Mouse (Mus musculus): ENCODE data around the gene Hrh2. TPM values are rescaled to one million over a fixed set of nuclear protein-coding genes. Genes with fewer than 3 reads are reported as not detected.

The Hrh2 gene
- polyA plus RNA-seq, 1 experiment from 2014 or later: not detected

DNA sequence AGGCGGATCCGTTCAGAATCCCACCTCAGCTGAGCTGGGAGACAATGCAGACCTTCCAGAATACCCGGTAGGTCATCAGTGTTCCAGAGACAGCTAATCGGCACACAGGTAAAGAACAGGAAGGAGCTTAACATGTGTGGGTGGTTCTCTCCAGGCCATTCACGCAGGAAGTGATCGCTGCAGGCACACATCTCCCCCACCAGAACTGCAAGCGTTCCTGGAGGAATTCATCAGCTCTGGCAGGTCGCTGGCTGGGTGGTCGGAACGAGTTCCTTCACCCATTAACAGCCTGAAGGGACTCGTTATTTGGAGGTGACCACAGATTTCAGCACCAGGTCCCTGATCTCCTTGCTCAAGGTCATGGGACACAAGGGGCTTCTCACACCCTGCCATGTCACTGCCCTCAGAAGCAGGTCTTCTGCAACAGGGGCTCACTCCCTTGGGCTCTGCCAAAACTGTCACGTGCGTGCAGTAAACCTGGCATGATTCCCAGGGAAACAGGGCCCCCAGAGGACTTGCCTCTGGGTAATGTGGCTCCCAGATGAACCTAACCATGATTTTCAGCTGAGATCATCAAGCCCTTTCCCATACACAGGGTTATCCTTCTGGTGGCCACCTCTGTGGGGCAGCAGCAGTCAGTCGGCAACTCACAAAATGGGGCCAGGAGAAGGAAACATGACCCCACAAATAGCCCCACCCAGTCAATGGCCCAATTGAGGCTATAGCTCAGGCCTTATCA, 46.8 kb downstream of the Hrh2 start:
- H3K4me2 ChIP-seq: no peak overlapping the region
- WGBS: 67% methylated on average over 14 of the region's 14 CpGs
- ATAC-seq (ENCODE audit: low FRiP score) (no peak), DNase-seq (ENCODE audit: low spot score, missing footprints) (peak; percentile 78)
- H3K27me3 ChIP-seq (ENCODE audit: control insufficient read depth, insufficient read depth, low read length): no peaks in the 10 kb centered on the region
- H3K27ac ChIP-seq (ENCODE audit: low read depth, low read length): no peak overlapping the region
- H3K4me3 ChIP-seq (ENCODE audit: low read depth, low read length): no peak overlapping the region
- no peaks in the 10 kb centered on the region for H3K4me1 ChIP-seq (ENCODE audit: control insufficient read depth, insufficient read depth, low read length)
- H3K9me3 ChIP-seq (ENCODE audit: control insufficient read depth, low read length): no peaks in the 10 kb centered on the region
- H3K36me3 ChIP-seq (ENCODE audit: control insufficient read depth, insufficient read depth, low read length): no peaks in the 10 kb centered on the region
- no peak overlapping the region for H3K9ac ChIP-seq (ENCODE audit: low read length)

DNA sequence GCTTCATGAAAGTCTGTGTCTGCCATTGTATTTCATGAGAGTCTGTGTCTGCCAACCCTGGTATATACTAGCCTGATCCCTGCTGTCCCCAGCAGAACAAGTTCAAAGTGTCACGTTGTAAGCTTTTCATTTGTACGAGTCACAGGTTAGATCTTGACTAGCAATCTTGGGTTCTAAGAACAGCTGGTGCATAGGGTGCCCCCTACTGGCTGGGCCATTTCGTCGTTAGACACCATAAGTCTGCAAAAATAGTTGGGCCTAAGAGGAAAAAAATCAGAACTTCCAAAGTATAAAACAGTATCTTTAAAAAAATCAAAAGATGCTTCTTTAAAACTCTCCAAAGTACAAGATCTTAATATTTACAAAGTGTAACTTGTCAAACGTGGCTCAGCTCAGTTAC, 50.5 kb downstream of the Hrh2 start:
- WGBS: 75% methylated on average over 5 of the region's 5 CpGs
- H3K9me3 ChIP-seq (ENCODE audit: control insufficient read depth, low read length): no peaks in the 10 kb centered on the region
- H3K4me2 ChIP-seq: no peak overlapping the region
- no peaks in the 10 kb centered on the region for H3K4me1 ChIP-seq (ENCODE audit: control insufficient read depth, insufficient read depth, low read length)
- H3K36me3 ChIP-seq (ENCODE audit: control insufficient read depth, insufficient read depth, low read length): no peaks in the 10 kb centered on the region
- H3K4me3 ChIP-seq (ENCODE audit: low read depth, low read length): no peak overlapping the region
- H3K27me3 ChIP-seq (ENCODE audit: control insufficient read depth, insufficient read depth, low read length): no peaks in the 10 kb centered on the region
- no peak overlapping the region for H3K9ac ChIP-seq (ENCODE audit: low read length)
- H3K27ac ChIP-seq (ENCODE audit: low read depth, low read length): no peak overlapping the region
- ATAC-seq (ENCODE audit: low FRiP score) (no peak), DNase-seq (ENCODE audit: low spot score, missing footprints) (no peak)

DNA sequence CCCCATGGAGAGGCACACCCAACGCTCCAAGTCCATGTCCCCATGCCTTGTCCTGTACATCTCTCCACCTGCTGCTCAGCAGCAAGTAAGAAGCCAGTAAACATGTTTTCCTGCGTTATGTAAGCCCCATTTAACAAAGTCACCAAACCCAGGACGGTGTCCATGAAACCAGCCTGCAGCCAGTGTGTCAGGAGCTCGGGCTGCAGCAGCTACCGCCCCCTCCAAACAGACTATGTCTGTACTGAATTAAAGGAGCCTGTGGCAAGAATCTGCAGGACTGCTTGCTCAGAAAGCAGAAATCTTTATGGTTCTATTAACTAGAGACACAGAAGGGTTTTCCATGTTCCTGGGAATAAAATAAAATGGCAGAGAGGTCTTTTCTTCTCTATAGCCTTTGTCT, 53.3 kb downstream of the Hrh2 start:
- H3K36me3 ChIP-seq (ENCODE audit: control insufficient read depth, insufficient read depth, low read length): no peaks in the 10 kb centered on the region
- no peak overlapping the region for H3K27ac ChIP-seq (ENCODE audit: low read depth, low read length)
- H3K9ac ChIP-seq (ENCODE audit: low read length): no peak overlapping the region
- 74% methylated on average over 5 of the region's 5 CpGs for WGBS
- no peak overlapping the region for H3K4me2 ChIP-seq
- no peaks in the 10 kb centered on the region for H3K9me3 ChIP-seq (ENCODE audit: control insufficient read depth, low read length)
- peaks cover 5% of the 10 kb centered on the region; the same call in 1 of the 2 replicates for H3K4me1 ChIP-seq (ENCODE audit: control insufficient read depth, insufficient read depth, low read length)
- no peak for ATAC-seq (ENCODE audit: low FRiP score)
- DNase-seq (ENCODE audit: low spot score, missing footprints): no peak
- no peak overlapping the region for H3K4me3 ChIP-seq (ENCODE audit: low read depth, low read length)
- H3K27me3 ChIP-seq (ENCODE audit: control insufficient read depth, insufficient read depth, low read length): no peaks in the 10 kb centered on the region

DNA sequence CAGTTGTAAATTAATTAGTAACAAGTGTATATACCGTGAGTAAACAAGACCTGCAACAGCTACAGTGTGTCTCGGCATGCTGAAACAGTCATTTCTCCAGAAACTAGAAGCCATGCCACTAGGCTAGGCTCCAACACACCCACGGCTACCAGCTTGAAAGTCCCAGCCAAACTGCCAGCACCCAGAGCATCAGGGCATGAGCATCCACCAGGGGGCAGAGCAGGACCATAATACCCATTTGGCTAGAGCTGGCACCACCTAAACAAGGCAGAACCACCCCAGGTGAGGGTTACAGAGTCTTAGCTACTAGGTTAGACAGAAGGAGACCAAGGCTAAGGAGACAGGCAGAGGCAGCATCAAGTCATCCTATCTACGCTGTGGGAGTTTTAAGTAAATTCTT, 55.6 kb downstream of the Hrh2 start:
- DNase-seq (ENCODE audit: low spot score, missing footprints) (peak; percentile 97), ATAC-seq (ENCODE audit: low FRiP score) (no peak)
- Histone ChIP-seq H3K4me3 (ENCODE audit: low read depth, low read length) (no peak overlapping the region), H3K4me2 (no peak overlapping the region), H3K9ac (ENCODE audit: low read length) (no peak overlapping the region), H3K27ac (ENCODE audit: low read depth, low read length) (no peak overlapping the region), H3K9me3 (ENCODE audit: control insufficient read depth, low read length) (no peaks in the 10 kb centered on the region), H3K4me1 (ENCODE audit: control insufficient read depth, insufficient read depth, low read length) (peaks cover 5% of the 10 kb centered on the region; the same call in 1 of the 2 replicates), H3K36me3 (ENCODE audit: control insufficient read depth, insufficient read depth, low read length) (no peaks in the 10 kb centered on the region), H3K27me3 (ENCODE audit: control insufficient read depth, insufficient read depth, low read length) (no peaks in the 10 kb centered on the region)
- 35% methylated on average over 4 of the region's 4 CpGs for WGBS

DNA sequence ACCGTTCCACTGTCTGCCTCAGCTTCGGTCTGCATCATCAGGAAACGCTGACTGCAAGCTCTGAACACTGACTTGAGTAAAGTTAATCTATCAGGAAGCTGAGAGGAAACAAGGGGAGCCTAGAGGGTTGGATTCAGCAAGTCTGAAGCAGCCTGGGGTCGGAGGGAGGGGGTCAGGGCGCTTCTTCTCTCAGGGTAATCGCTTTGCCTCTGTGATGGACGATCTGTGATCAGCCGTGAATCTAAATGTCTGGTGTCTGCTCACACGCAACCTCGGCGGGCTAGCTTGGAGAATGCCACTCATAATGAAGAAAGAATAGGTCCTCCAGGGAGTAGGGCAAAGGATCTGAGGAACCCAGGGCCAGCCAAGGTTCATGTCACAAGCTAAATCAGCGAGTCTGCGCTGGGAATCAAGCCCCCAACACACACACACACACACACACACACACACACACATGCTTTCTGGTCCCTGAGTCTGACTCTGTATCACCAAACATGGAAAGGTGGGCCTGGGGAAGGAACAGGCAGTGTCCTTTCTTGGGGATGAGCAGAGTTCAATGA, 56.6 kb downstream of the Hrh2 start:
- Histone ChIP-seq H3K4me1 (ENCODE audit: control insufficient read depth, insufficient read depth, low read length) (peaks cover 5% of the 10 kb centered on the region; the same call in 1 of the 2 replicates), H3K9me3 (ENCODE audit: control insufficient read depth, low read length) (no peaks in the 10 kb centered on the region), H3K27me3 (ENCODE audit: control insufficient read depth, insufficient read depth, low read length) (no peaks in the 10 kb centered on the region), H3K4me3 (ENCODE audit: low read depth, low read length) (no peak overlapping the region), H3K4me2 (no peak overlapping the region), H3K27ac (ENCODE audit: low read depth, low read length) (no peak overlapping the region), H3K36me3 (ENCODE audit: control insufficient read depth, insufficient read depth, low read length) (no peaks in the 10 kb centered on the region), H3K9ac (ENCODE audit: low read length) (no peak overlapping the region)
- 83% methylated on average over 13 of the region's 13 CpGs for WGBS
- peak; percentile 72 for DNase-seq (ENCODE audit: low spot score, missing footprints)
- no peak for ATAC-seq (ENCODE audit: low FRiP score)

DNA sequence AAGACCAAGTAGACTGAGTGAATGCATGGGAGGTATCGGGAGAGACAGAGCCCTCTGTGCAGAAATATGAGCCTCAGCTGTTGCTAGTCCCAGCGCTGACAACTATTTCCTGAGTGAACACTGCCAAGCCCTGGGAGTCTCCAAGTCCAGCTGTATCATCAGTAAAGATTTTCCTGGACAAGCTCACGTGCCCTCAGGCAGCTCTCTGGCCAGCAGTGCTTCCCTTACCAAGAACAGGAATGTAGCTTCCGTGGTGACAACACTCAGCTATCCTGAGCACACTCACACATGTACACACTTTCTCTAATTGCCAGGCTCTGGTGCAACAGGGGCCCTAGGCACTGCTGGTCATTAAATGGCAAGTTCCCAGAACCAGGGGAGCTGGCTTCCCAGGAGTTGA, 57.1 kb downstream of the Hrh2 start:
- peaks cover 5% of the 10 kb centered on the region; the same call in 1 of the 2 replicates for H3K4me1 ChIP-seq (ENCODE audit: control insufficient read depth, insufficient read depth, low read length)
- H3K9ac ChIP-seq (ENCODE audit: low read length): no peak overlapping the region
- no peak overlapping the region for H3K4me3 ChIP-seq (ENCODE audit: low read depth, low read length)
- ATAC-seq (ENCODE audit: low FRiP score): no peak
- H3K36me3 ChIP-seq (ENCODE audit: control insufficient read depth, insufficient read depth, low read length): no peaks in the 10 kb centered on the region
- 74% methylated on average over 4 of the region's 4 CpGs for WGBS
- no peak overlapping the region for H3K4me2 ChIP-seq
- H3K27ac ChIP-seq (ENCODE audit: low read depth, low read length): no peak overlapping the region
- H3K9me3 ChIP-seq (ENCODE audit: control insufficient read depth, low read length): no peaks in the 10 kb centered on the region
- no peaks in the 10 kb centered on the region for H3K27me3 ChIP-seq (ENCODE audit: control insufficient read depth, insufficient read depth, low read length)
- DNase-seq (ENCODE audit: low spot score, missing footprints): peak; percentile 77

DNA sequence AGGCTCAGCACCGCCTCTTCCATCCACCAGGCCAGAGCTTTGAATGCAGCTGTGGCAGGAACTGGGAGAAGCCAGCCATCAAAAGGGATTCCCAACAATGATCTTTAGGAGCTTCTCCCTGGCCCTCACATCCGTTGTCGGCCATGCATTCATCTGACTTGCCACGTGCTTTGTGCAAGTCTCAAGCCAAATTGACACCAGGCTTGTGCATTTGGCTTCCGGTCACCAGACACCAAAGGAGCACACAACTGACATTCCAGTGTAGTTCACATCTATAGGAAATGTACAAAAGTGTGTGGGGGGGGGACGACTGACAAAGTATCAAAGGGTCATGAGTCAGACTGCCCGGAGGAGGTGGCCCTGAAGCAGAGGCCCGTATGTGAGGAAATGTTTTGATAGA, 58.4 kb downstream of the Hrh2 start:
- Histone ChIP-seq H3K36me3 (ENCODE audit: control insufficient read depth, insufficient read depth, low read length) (no peaks in the 10 kb centered on the region), H3K9ac (ENCODE audit: low read length) (no peak overlapping the region), H3K9me3 (ENCODE audit: control insufficient read depth, low read length) (no peaks in the 10 kb centered on the region), H3K4me3 (ENCODE audit: low read depth, low read length) (no peak overlapping the region), H3K27ac (ENCODE audit: low read depth, low read length) (no peak overlapping the region), H3K4me1 (ENCODE audit: control insufficient read depth, insufficient read depth, low read length) (peaks cover 5% of the 10 kb centered on the region; the same call in 1 of the 2 replicates), H3K4me2 (no peak overlapping the region), H3K27me3 (ENCODE audit: control insufficient read depth, insufficient read depth, low read length) (no peaks in the 10 kb centered on the region)
- ATAC-seq (ENCODE audit: low FRiP score) (no peak), DNase-seq (ENCODE audit: low spot score, missing footprints) (peak; percentile 79)
- WGBS: 40% methylated on average over 8 of the region's 8 CpGs

DNA sequence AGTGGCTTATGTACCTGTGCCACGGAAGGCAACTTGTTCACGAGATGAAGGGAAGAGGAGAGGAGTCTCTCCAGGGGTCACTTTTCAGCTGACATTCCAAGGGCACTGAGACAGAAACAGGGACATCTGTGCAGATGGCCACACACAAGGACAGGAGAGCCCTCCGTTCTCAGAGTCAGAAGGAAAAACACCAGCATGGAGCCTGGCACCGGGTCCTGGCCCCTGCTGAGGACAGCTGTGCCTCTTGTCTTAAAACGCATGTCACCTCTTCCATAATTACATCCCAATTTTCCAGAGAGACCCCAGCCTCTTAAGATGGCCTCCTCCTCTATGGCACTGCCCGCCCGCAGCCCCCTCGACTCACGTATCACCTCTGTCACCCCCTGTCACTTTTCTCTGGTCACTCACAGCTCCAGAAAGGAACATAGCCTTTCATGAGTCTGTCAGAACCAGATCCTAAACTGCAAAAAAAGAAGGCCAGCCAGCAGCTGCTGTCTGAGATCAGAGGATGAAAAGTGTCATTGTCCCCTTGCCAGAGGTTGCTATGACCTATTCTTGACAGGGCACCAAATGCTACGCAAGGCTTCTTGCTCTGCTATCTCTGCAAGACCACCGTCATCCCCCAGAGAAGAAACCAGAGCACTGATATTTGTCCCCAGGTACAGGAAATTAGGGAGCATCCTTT, 59.8 kb downstream of the Hrh2 start:
- no peak overlapping the region for H3K4me3 ChIP-seq (ENCODE audit: low read depth, low read length)
- no peaks in the 10 kb centered on the region for H3K27me3 ChIP-seq (ENCODE audit: control insufficient read depth, insufficient read depth, low read length)
- H3K4me1 ChIP-seq (ENCODE audit: control insufficient read depth, insufficient read depth, low read length): peaks cover 5% of the 10 kb centered on the region; the same call in 1 of the 2 replicates
- H3K9me3 ChIP-seq (ENCODE audit: control insufficient read depth, low read length): no peaks in the 10 kb centered on the region
- no peak overlapping the region for H3K4me2 ChIP-seq
- DNase-seq (ENCODE audit: low spot score, missing footprints) (peak; percentile 80), ATAC-seq (ENCODE audit: low FRiP score) (no peak)
- no peak overlapping the region for H3K9ac ChIP-seq (ENCODE audit: low read length)
- H3K36me3 ChIP-seq (ENCODE audit: control insufficient read depth, insufficient read depth, low read length): no peaks in the 10 kb centered on the region
- no peak overlapping the region for H3K27ac ChIP-seq (ENCODE audit: low read depth, low read length)
- 81% methylated on average over 11 of the region's 11 CpGs for WGBS

DNA sequence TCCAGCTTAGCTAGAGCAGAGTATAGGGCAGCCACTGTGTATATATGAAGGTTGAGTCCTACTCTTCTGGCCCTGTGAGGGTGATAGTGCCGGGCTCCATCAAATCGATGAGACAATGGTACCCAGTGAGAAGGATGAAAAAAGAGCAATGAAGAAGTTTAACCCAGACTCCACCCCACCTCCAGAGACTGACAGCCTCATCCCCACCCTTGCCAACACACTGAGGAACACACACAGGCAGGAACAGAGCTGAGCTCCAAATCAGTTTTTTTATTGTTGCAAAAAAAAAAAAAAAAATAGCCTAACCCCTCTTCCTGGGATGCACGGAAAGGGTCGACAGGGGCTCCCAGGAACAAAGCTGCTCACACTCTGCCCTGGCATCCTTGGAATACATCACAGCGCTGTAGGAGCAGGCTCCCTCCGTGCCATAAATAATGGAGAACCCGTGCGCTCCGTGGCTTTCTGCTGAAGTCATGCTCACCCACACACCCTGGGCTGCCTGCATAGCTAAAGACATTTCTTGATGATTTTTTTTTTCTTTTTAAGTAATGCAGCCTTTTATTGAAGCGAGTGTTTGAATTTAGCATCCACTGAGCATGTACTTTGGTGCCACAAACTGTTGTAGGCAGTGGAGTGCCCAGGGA, 65.8 kb downstream of the Hrh2 start:
- H3K9me3 ChIP-seq (ENCODE audit: control insufficient read depth, low read length): no peaks in the 10 kb centered on the region
- H3K27me3 ChIP-seq (ENCODE audit: control insufficient read depth, insufficient read depth, low read length): no peaks in the 10 kb centered on the region
- H3K4me1 ChIP-seq (ENCODE audit: control insufficient read depth, insufficient read depth, low read length): no peaks in the 10 kb centered on the region; the same call in 1 of the 2 replicates
- no peak overlapping the region for H3K4me3 ChIP-seq (ENCODE audit: low read depth, low read length)
- ATAC-seq (ENCODE audit: low FRiP score) (no peak), DNase-seq (ENCODE audit: low spot score, missing footprints) (peak; percentile 61)
- H3K36me3 ChIP-seq (ENCODE audit: control insufficient read depth, insufficient read depth, low read length): no peaks in the 10 kb centered on the region
- H3K4me2 ChIP-seq: no peak overlapping the region
- no peak overlapping the region for H3K9ac ChIP-seq (ENCODE audit: low read length)
- H3K27ac ChIP-seq (ENCODE audit: low read depth, low read length): no peak overlapping the region
- WGBS: 32% methylated on average over 10 of the region's 10 CpGs

Data from midbrain, embryonic 11.5 days (tissue).